19 mouse cellular contexts compared by ENCODE assay signal in genomic region chr2:153021163-153021562, GRCm38 (mm10). TPM values are rescaled to one million over a fixed set of nuclear protein-coding genes. Genes with fewer than 3 reads are reported as not detected.
DNase-seq lines count a peak whose midpoint lies in the region; ATAC-seq lines count a peak whose summit lies in the region.
"Had no signal": no experiment of that assay in that cellular context is flagged by ENCODE, and none has a peak within 500 bp of the region (broad histone marks: within the 10 kb centered on the region; RNA-seq: fewer than 3 reads in every experiment).

No protein-coding gene starts in this region.

- DNase-seq in 3T3-L1 (ENCODE audit: low read depth, low spot score), result peak; percentile 69
- DNase-seq in ES-CJ7 (ENCODE audit: low read depth, low spot score), result peak; percentile 52
- peak; percentile 88 for DNase-seq in R1 (ENCODE audit: low read depth, low spot score)
- DNase-seq in right cerebral cortex, postnatal 10 days (ENCODE audit: low spot score in 2 of 2), result no peak
- DNase-seq in kidney, adult 18-20 months, result no peak
- DNase-seq: adrenal gland, adult 8-10 months; cerebellum, adult 8-10 months; gastrocnemius, postnatal 25 days; heart, adult 18-20 months; heart, postnatal 4 days; kidney, postnatal 14 days; lung, postnatal 36 days; right cerebral cortex, adult 18-20 months; thymus, postnatal 4 days had no signal

- ATAC-seq in megakaryocyte progenitor cell, adult 5-6 weeks (replicated peaks; ENCODE audit: poor library complexity), result peak; percentile 89
- ATAC-seq: forebrain, embryonic 14.5 days; intestine, postnatal 0 days; Patski had no signal

RNA-seq across cellular contexts. Expression of gene Pdrg1, which starts 5.9 kb away (rescaled TPM):
- 59.1 and 59.5 TPM in 2 replicates for total RNA-seq in megakaryocyte progenitor cell, adult 5-6 weeks (2015)
- 178 and 193 TPM in 2 replicates for total RNA-seq in megakaryocyte progenitor cell, adult 5-6 weeks (2017)

RNA-seq across cellular contexts. Expression of gene Xkr7, which starts 10.5 kb away (rescaled TPM):
- total RNA-seq in megakaryocyte progenitor cell, adult 5-6 weeks (2015), result not detected in 2 replicates
- not detected in 2 replicates for total RNA-seq in megakaryocyte progenitor cell, adult 5-6 weeks (2017)
- total RNA-seq: heart, adult 18-20 months; heart, postnatal 4 days; liver, adult 2 months had no signal

RNA-seq across cellular contexts. Expression of gene Ccm2l, which starts 44.6 kb away (rescaled TPM):
- total RNA-seq in megakaryocyte progenitor cell, adult 5-6 weeks (2015), result 2.5 and 2.8 TPM in 2 replicates
- total RNA-seq in megakaryocyte progenitor cell, adult 5-6 weeks (2017), result 1.2 and 2.2 TPM in 2 replicates

RNA-seq across cellular contexts. Expression of gene Ttll9, which starts 58.9 kb away (rescaled TPM):
- total RNA-seq in megakaryocyte progenitor cell, adult 5-6 weeks (2015), result 1.8 and 2.1 TPM in 2 replicates
- 1.6 TPM in 2 replicates for total RNA-seq in megakaryocyte progenitor cell, adult 5-6 weeks (2017)
- total RNA-seq: gastrocnemius, postnatal 25 days; heart, adult 18-20 months; heart, postnatal 4 days; liver, adult 2 months had no signal

Comparison
In these comparisons a context has a peak if more than half of its experiments do, and no peak if none do; other contexts are left out.
1. DNase-seq: peak in 3T3-L1 (single experiment), ES-CJ7 (single experiment) and R1 (single experiment); none in right cerebral cortex, postnatal 10 days (0 of 2) and kidney, adult 18-20 months (single experiment).